Comparison of ENCODE assay signal across 8 mouse cellular contexts in genomic region chr9:41334462-41335241, GRCm38 (mm10).
DNase-seq lines count a peak whose midpoint lies in the region; ATAC-seq and TF ChIP-seq lines count a peak whose summit lies in the region.

No protein-coding gene starts in this region.

- no peak for TF ChIP-seq CTCF in forebrain, postnatal 0 days (IDR thresholded peaks at IDR 0.05; ENCODE audit: low read depth)
- TF ChIP-seq CTCF in thymus, adult 2 months (IDR thresholded peaks at IDR 0.05; ENCODE audit: borderline replicate concordance, control insufficient read depth, extremely low read depth, insufficient read depth, low read length, poor library complexity) = no peak

- H3K4me1 ChIP-seq in forebrain, embryonic 10.5 days = peaks cover 31% of the 10 kb centered on the region
- peaks cover 4% of the 10 kb centered on the region; the same call in 1 of the 2 replicates for H3K4me1 ChIP-seq in forebrain, postnatal 0 days (ENCODE audit: insufficient read depth)
- H3K4me1 ChIP-seq in hindbrain, embryonic 11.5 days (replicated peaks; ENCODE audit: control insufficient read depth, insufficient read depth, low read length) = peaks cover 12% of the 10 kb centered on the region
- H3K4me1 ChIP-seq in midbrain, embryonic 14.5 days (ENCODE audit: control insufficient read depth, insufficient read depth, low read length) = peaks cover 13% of the 10 kb centered on the region
- H3K4me1 ChIP-seq in thymus, adult 2 months (replicated peaks; ENCODE audit: control insufficient read depth, insufficient read depth, low read length) = no peaks in the 10 kb centered on the region

- TF ChIP-seq POLR2A in thymus, adult 2 months (IDR thresholded peaks at IDR 0.05; ENCODE audit: control insufficient read depth, extremely low read depth, insufficient read depth, low read length, poor library complexity) = no peak

- WGBS in forebrain, embryonic 10.5 days = 17% methylated on average over 10 of the region's 10 CpGs
- 20% methylated on average over 10 of the region's 10 CpGs for WGBS in forebrain, postnatal 0 days
- 14% methylated on average over 10 of the region's 10 CpGs for WGBS in hindbrain, embryonic 11.5 days
- WGBS in midbrain, embryonic 14.5 days = 15% methylated on average over 10 of the region's 10 CpGs
- WGBS in thymus, adult 2 months = 64% methylated on average over 10 of the region's 10 CpGs

- H3K9ac ChIP-seq in forebrain, postnatal 0 days = no peak overlapping the region
- peak overlapping the region; percentile 42 for H3K9ac ChIP-seq in hindbrain, embryonic 11.5 days (ENCODE audit: low read depth, low read length)
- peak overlapping the region; percentile 44 for H3K9ac ChIP-seq in midbrain, embryonic 14.5 days (replicated peaks; ENCODE audit: low read length)

- no peak; the same call in 1 of the 2 replicates for ATAC-seq in forebrain, postnatal 0 days
- peak; percentile 71 for ATAC-seq in hindbrain, embryonic 11.5 days (ENCODE audit: low FRiP score)
- ATAC-seq in midbrain, embryonic 14.5 days (ENCODE audit: low FRiP score, low TSS enrichment) = no peak; the same call in 1 of the 2 replicates
- no peak for ATAC-seq in erythroid progenitor cell, adult 5-6 weeks (replicated peaks; ENCODE audit: low FRiP score, poor library complexity, severe bottlenecking)

- H3K4me2 ChIP-seq in forebrain, postnatal 0 days (ENCODE audit: low read depth) = no peak overlapping the region
- H3K4me2 ChIP-seq in hindbrain, embryonic 11.5 days (replicated peaks; ENCODE audit: low read depth, low read length) = no peak overlapping the region
- peak overlapping the region; percentile 21 for H3K4me2 ChIP-seq in midbrain, embryonic 14.5 days (ENCODE audit: low read length)

- H3K9me3 ChIP-seq in forebrain, embryonic 10.5 days = no peaks in the 10 kb centered on the region; the same call in 1 of the 2 replicates
- no peaks in the 10 kb centered on the region for H3K9me3 ChIP-seq in forebrain, postnatal 0 days (ENCODE audit: low read length)
- no peaks in the 10 kb centered on the region for H3K9me3 ChIP-seq in hindbrain, embryonic 11.5 days (ENCODE audit: control insufficient read depth, low read length)
- H3K9me3 ChIP-seq in midbrain, embryonic 14.5 days (ENCODE audit: control insufficient read depth, low read length) = no peaks in the 10 kb centered on the region

- H3K36me3 ChIP-seq in forebrain, embryonic 10.5 days (replicated peaks) = peaks cover 11% of the 10 kb centered on the region; the same call in 1 of the 2 replicates
- no peaks in the 10 kb centered on the region for H3K36me3 ChIP-seq in forebrain, postnatal 0 days (ENCODE audit: insufficient read depth)
- 0 out of 2 replicates have a peak, but pooled peaks cover 2% of the 10 kb centered on the region for H3K36me3 ChIP-seq in hindbrain, embryonic 11.5 days (ENCODE audit: control insufficient read depth, insufficient read depth, low read length)
- H3K36me3 ChIP-seq in midbrain, embryonic 14.5 days (ENCODE audit: control insufficient read depth, insufficient read depth, low read length) = no peaks in the 10 kb centered on the region
- H3K36me3 ChIP-seq in thymus, adult 2 months (ENCODE audit: control insufficient read depth, insufficient read depth, low read length) = no peaks in the 10 kb centered on the region

- no peaks in the 10 kb centered on the region for H3K27me3 ChIP-seq in forebrain, embryonic 10.5 days (ENCODE audit: poor library complexity, severe bottlenecking)
- no peaks in the 10 kb centered on the region for H3K27me3 ChIP-seq in forebrain, postnatal 0 days (ENCODE audit: insufficient read depth, low read length)
- no peaks in the 10 kb centered on the region for H3K27me3 ChIP-seq in hindbrain, embryonic 11.5 days (ENCODE audit: control insufficient read depth, insufficient read depth, low read length)
- H3K27me3 ChIP-seq in midbrain, embryonic 14.5 days (ENCODE audit: control insufficient read depth, insufficient read depth, low read length) = no peaks in the 10 kb centered on the region
- H3K27me3 ChIP-seq in thymus, adult 2 months (ENCODE audit: control insufficient read depth, insufficient read depth, low read length) = no peaks in the 10 kb centered on the region

- peak; percentile 44 for DNase-seq in forebrain, embryonic 10.5 days (ENCODE audit: extremely low spot score, low spot score)
- no peak for DNase-seq in forebrain, postnatal 0 days
- DNase-seq in embryo, embryonic 10.5 days (ENCODE audit: low spot score) = peak; percentile 75
- peak; percentile 50 for DNase-seq in hindbrain, embryonic 11.5 days (ENCODE audit: low spot score)
- peak; percentile 68 for DNase-seq in midbrain, embryonic 14.5 days
- DNase-seq in ovary, postnatal 14 days (ENCODE audit: low spot score) = no peak
- no peak for DNase-seq in thymus, adult 2 months

- peak overlapping the region; percentile 18; the same call in 1 of the 2 replicates for H3K4me3 ChIP-seq in forebrain, embryonic 10.5 days
- no peak overlapping the region for H3K4me3 ChIP-seq in forebrain, postnatal 0 days (ENCODE audit: low read depth, low read length)
- H3K4me3 ChIP-seq in hindbrain, embryonic 11.5 days (ENCODE audit: low read depth, low read length) = no peak overlapping the region
- no peak overlapping the region for H3K4me3 ChIP-seq in midbrain, embryonic 14.5 days (replicated peaks; ENCODE audit: low read depth, low read length)
- no peak overlapping the region for H3K4me3 ChIP-seq in thymus, adult 2 months (ENCODE audit: control insufficient read depth, insufficient read depth, low read length)

- H3K27ac ChIP-seq in forebrain, embryonic 10.5 days = peak overlapping the region; percentile 81
- H3K27ac ChIP-seq in forebrain, postnatal 0 days (ENCODE audit: low read depth, low read length) = no peak overlapping the region
- peak overlapping the region; percentile 89 for H3K27ac ChIP-seq in hindbrain, embryonic 11.5 days (ENCODE audit: low read depth, low read length)
- H3K27ac ChIP-seq in midbrain, embryonic 14.5 days (replicated peaks; ENCODE audit: low read depth, low read length) = peak overlapping the region; percentile 82
- no peak overlapping the region for H3K27ac ChIP-seq in thymus, adult 2 months (ENCODE audit: control insufficient read depth, insufficient read depth, low read length)

Comparison
In these comparisons a context has a peak if more than half of its experiments do, and no peak if none do; other contexts are left out.
1. DNase-seq: peak in forebrain, embryonic 10.5 days (single experiment), embryo, embryonic 10.5 days (single experiment), hindbrain, embryonic 11.5 days (single experiment) and midbrain, embryonic 14.5 days (single experiment); none in forebrain, postnatal 0 days (single experiment), ovary, postnatal 14 days (single experiment) and thymus, adult 2 months (single experiment).
2. H3K27ac ChIP-seq: peak in forebrain, embryonic 10.5 days (single experiment), hindbrain, embryonic 11.5 days (single experiment) and midbrain, embryonic 14.5 days (single experiment); none in forebrain, postnatal 0 days (single experiment) and thymus, adult 2 months (single experiment).